Mouse (Mus musculus): ENCODE results near the gene Appbp2.

Gene Appbp2

DNA sequence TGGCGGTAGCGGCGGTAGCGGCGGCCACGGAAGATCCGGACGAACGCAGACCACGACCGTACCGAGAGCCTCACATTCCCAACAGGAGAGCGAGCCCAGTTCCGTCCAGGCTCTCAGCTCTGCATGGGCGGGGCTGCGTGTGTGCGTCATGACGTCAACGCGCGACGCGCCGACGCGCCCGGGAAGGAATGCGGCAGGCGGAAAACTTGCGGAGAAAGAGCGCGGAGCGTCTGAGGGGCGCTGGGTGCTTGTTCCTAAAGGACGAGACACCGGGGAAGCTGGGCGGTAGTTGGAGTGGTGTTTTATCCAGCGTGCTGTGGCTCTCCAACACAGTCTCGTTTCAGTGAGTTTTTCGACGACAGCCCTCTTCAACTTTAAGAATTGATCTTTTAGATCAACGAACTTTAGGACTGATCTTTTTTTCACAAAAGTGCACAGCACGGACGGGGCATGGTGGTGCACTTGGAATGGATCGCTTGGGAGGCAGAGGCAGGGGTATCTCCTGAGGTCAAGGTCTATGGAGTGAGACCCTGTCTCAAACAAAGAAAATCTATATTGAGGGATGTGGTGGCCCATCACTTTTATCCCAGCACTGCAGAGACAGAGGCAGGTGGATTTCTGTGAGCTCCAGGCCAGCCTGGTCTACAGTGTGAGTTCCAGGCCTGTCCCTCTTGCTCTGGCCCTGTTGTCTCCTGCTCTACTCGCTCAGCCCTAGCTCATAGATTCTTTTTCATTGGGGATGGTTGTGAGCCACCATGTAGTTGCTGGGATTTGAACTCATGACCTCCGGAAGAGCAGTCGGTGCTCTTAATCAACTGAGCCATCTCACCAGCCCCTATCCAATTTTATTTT, at the start of gene Appbp2:
Gene Appbp2 (minus strand): TSS at position 141 of the 852 bp plus-strand sequence.
- DNase-seq (ENCODE audit: low read depth, low spot score) = peak; percentile 93

DNA sequence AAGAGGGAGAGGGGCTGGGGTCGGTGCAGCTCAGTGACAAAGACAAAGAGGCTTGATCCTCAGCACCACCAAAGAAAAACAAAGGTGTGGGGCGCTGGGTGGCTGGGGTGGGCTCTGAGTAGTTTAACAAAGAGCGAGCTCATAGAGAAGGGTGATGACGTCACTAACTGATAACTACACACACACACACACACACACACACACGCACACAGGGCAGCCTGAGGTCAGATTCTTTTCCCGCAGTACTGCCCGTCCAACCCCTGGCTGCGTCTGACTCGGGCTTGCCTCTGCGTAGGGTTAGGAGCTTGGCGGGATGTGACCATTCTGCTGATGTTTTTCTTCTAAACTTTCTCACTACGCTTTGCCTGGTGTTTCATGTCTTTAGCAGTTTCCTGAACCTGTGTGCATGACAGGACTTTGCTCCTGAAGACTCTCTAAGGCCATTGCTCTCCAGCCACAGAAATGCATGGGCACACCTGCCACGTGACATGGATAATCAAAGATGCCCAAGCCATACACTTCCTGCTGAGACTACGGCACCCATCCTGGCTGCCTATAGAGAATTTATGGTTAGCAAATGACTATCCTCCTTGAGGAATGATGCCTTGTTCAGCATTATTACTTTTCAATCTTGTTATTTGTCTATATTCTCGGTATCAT, 46.4 kb upstream of the Appbp2 start:
- no peak for DNase-seq (ENCODE audit: low read depth, low spot score)

DNA sequence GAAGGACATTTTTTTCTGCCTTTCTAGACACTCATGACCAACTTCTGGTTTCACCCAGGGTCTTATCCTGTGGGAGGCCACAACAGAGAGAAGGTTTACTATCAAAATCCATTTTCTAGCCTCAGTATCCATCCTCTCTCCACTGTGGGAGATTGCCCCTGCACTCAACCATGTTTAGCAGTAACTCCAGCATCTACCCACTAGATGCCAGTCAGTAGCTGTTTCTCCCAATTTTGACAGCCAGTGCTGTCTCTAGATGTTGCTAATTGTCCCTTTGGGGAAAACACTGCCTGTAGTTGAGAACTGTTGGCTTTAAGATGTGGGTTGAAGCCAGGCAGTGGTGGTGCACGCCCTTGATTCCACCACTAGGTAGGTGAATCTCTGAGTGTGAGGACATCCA, 43.2 kb upstream of the Appbp2 start:
- DNase-seq (ENCODE audit: low read depth, low spot score) = no peak

DNA sequence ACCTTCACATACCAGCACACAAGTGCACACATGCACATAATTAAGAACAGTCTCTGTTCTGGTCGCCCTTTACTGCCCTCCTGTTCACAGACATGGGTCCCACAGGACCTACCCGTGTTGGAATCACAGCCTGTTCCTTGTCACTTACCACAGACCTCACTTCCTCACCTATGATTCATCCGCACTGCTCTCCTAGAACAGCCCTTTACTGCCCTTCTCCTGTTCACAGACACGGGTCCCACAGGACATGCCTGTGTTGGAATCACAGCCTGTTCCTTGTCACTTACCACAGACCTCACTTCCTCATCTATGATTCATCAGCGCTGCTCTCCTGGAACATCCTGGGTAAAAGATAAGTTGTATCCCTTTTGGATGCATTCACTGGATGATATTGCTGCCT, 42.7 kb upstream of the Appbp2 start:
- no peak for DNase-seq (ENCODE audit: low read depth, low spot score)

DNA sequence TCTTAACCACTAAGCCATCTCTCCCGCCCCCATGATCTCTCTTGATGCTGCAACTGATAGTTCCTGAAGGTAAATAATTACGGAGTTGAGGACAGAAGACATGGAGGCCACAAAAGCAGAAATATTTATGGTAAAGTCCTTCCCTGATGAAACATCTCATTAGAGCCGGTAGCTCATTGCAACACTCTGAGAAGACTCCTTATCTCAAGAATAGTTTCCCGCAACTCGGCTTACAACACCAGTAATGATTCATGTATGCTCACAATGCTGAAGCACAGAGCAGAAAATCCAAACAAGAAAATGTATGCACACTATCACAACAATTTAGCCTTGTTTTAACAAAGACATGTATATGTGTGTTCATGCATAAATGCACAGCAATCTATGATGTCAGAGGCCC, 40.2 kb upstream of the Appbp2 start:
- DNase-seq (ENCODE audit: low read depth, low spot score) = no peak

DNA sequence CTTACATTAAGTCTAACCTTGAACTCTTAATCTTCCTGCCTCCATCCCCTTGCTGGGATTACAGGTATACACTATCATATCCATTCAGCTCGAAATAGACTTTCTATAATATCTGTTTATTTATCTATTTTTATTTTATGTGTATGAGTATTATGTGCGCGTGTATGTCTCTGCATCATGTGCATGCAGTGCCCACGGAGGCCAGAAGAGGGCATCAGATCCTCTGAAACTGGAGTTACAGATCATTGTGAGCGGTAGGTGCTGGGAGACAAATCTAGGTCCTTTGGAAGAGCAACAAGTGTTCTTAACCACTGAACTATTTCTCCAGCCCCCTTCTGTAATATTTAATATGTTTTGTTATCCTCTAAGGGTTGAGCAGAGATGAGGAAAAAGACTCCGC, 38.4 kb upstream of the Appbp2 start:
- no peak for DNase-seq (ENCODE audit: low read depth, low spot score)

DNA sequence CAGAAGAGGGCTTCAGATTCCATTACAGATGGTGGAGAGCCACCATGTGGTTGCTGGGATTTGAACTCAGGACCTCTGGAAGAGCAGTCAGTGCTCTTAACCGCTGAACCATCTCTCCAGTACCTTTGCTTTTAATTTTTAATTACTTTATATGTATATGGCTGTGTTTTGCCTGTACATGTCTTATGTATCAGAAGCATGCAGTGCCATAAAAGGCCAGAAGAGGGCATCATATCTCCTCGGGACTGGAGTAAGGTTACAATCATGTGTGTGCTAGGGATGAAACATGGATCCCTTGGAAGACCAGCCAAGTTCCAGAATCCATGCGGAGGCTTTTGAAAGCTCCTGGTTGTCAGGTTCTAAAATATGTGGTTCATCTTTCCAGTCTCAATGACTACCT, 35.7 kb upstream of the Appbp2 start:
- no peak for DNase-seq (ENCODE audit: low read depth, low spot score)

DNA sequence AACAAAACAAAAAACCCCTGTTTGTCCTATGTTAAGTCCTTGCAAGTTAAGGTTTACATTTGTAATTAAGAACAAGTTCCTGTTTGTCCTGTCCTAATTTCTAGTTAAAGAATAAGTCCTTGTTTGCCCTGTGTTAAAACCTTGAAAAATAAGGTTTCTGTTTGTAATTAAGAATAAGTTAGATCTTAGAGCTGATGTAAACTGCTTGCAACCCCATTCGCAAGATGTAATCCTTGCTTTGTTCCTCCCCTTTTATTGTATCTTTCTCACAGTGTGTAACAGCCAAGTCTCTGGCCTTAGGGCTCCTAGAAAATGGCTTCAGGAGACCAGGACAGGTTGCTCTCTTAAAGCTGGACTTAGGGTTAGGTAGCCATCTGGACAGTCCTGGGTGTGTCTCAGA, 32.5 kb upstream of the Appbp2 start:
- no peak for DNase-seq (ENCODE audit: low read depth, low spot score)

DNA sequence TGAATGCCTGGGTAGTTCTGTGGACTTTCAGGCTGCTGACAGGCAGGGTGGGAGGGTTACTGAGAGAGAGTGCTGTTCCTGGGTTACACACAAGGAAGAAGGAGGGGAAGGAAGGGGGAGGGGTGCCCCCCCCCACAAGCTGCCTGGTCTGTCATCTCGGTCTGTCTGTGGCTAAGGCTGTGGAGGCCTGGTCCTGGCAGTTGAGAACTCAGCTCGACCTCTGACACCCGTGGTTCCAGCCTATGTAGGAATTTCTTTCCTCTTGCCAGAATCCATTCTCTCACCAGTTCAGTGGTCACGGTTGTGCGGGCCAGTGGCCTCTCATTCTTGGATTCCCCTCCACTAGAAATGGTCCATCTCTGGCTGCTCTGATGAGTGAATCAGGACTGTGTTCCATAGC, 29.7 kb upstream of the Appbp2 start:
- DNase-seq (ENCODE audit: low read depth, low spot score) = no peak

DNA sequence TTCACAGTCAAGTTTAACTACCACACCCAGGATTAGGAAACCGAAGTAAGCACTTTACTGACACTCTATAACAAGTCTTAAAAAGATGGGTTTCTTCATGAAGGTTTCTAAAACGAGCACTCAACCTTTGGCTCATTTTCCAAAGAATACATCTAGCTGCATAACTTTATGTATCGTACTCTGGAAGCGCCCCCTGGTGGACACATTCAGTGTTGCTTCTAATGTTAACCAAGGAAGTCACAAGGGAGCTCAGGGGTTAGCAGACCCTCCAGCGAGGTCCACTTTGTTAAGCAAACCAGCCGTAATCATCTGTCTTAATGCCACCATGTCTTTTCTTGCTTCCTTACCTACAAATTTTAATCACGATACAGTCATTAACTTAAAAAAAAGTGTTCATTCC, 26.3 kb upstream of the Appbp2 start:
- DNase-seq (ENCODE audit: low read depth, low spot score) = peak; percentile 51

DNA sequence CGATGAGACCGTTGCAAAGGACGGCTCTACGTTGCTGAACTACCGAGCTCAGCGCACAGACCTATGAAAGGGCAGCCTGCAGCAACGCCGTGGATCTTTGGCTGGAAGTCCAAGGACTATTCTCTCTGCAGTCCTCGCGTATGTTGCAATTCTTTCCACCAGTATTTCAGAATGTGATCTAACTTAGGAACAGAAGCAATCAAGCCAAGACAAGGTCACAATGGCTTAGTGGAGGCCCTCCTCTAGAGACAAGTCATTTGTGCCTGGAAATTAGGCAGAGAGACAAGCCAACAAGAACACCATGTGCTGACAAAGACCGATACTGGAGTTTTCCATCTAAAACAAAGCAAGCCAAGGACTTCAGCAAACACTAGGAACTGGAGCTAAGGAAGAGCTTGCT, 24.0 kb upstream of the Appbp2 start:
- DNase-seq (ENCODE audit: low read depth, low spot score) = no peak

DNA sequence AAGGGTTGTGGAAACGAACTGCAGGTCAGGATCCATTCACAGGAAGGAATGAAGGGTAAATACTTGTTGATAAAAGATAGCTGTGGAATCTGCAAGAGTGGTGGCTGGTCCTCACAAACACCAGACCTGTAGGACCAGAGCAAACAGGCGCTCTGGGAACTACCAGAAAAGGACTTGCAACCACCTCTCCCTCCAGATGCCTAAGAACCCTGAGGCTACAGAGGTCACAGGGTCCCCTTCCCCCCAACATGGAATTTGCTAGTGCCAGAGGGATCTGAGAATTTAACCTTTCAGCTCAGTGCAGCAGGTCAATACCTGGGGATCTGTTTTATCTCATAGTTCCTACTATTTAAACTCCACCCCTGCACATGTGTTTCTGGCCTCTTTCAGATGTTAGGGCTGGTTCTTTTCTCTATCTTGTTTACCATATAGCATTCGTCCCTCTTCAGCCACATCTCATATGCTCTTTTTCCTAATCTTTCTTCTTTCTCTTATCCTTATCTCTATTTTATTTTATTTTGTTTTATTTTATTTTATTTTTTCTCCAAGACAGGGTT, 20.6 kb upstream of the Appbp2 start:
- no peak for DNase-seq (ENCODE audit: low read depth, low spot score)

DNA sequence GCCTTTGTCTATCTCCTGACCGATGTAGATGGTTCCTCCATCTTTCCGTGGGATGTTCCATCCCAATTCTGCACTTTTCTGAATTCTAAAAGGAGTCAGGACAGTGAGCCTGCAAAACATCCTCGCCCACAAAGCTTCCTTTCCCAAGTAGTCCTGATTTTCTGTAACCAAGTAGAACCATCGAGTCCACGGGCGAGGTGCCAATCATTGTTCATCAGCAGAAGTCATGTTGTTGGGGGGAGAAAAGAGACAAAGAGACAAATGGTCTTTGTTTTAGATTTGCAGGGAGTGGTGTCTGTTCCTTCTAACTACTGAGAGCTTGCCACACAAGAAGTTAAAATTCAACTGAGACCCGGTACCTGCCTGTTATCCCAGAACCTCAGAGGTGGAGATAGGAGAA, 18.7 kb upstream of the Appbp2 start:
- no peak for DNase-seq (ENCODE audit: low read depth, low spot score)

DNA sequence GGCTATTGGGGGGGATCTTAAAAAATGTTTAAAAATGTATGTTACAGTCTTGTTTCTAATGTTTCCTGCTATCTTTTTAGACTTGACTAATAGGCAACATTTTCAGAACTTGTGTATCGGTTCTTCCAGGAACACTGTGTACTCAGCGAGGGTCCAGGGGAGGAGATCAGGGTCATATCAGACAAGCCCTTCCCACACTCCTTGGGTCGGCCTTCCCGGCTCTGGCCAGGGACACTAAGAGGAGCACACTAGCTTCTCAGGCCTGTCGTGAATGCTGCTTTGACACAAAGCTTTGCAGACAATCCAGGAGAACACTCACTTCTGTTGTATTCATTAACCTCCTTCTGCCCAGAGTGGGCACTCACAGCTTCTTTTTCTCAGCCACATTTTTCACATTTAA, 18.1 kb upstream of the Appbp2 start:
- DNase-seq (ENCODE audit: low read depth, low spot score) = no peak

DNA sequence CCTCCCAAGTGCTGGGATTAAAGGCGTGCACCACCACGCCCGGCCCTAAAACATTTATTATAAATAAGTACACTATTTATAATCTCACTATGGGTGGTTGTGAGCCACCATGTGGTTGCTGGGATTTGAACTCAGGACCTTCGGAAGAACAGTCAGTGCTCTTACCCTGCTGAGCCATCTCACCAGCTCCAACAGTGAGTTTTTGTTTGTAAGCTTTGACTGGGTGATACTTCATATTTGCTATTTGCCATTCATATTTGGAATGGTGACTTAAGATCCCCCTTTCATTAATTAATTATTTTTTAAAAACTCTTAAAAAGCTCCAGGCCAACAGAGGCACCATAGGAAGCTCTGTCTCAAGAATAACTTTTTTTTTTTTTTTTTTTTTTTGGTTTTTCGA, 17.0 kb upstream of the Appbp2 start:
- DNase-seq (ENCODE audit: low read depth, low spot score) = no peak

DNA sequence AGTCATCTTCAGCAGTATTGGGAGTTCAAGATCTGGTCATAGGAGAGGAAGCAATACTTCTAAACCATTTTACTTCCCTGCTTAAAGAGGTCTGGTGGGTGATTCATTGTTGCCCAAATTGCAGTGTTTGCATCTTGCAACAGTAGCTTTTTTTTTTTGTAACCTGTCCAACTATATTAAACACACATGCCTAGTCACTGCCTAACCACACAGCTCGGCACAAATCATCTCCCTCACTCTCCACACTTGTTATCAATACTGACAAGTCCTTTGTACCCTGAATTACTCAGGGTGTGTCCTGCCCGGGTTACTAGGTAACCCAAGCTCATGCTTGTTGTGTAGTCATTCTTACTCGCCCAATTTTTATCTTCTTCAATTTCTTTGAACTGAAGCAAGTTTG, 15.5 kb upstream of the Appbp2 start:
- no peak for DNase-seq (ENCODE audit: low read depth, low spot score)

DNA sequence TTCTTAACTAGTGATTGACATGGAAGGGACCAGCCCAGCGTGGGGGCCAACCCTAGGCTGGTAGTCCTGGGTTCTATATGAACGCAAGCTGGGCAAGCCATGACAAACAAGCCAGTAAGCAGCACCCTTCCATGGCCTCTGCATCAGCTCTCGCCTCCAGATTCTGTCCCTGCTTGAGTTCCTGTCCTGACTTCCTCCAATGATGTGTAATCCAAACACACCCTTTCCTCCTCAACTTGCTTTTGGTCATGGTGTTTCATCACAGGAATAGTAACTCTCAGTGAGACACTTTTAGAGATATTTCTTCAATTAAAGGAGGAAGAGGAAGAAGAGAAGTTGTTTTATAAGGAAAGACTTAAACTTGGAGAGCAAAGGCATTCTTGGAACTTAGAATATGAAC, 14.4 kb upstream of the Appbp2 start:
- no peak for DNase-seq (ENCODE audit: low read depth, low spot score)

DNA sequence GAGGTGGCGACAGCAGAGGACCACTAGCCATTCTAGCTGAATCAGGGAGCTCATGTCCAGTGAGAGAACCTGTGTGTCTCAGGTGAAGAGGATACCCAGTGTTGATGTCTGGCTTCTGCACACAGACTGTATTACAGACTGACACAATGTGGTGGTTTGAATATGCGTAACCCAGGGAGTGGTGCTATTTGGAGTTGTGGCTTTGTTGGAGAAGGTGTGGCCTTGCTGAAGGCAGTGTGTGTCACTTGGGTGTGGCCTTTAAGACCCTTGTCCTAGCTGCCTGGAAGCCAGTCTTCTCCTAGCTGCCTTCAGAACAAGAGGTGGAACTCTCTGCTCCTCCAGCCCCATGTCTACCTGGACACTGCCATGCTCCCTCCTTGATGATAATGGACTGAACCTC, 13.2 kb upstream of the Appbp2 start:
- DNase-seq (ENCODE audit: low read depth, low spot score) = no peak

DNA sequence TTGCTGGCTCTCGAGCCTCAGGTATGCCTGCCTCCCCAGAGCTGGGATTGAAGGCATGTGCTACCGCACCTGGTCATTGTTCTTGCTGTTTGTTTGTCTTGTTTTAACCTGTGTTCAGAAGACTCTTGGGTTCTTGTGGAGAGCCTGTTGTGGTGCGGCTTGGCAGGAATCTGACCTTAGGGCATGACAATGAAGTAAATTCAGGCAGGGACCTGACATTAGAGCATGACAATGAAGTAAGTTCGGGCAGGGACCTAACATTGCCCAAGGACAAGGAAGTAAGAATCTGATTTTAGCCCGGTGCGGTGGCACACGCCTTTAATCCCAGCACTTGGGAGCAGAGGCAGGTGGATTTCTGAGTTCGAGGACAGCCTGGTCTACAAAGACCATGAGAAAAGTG, 6.3 kb upstream of the Appbp2 start:
- no peak for DNase-seq (ENCODE audit: low read depth, low spot score)

DNA sequence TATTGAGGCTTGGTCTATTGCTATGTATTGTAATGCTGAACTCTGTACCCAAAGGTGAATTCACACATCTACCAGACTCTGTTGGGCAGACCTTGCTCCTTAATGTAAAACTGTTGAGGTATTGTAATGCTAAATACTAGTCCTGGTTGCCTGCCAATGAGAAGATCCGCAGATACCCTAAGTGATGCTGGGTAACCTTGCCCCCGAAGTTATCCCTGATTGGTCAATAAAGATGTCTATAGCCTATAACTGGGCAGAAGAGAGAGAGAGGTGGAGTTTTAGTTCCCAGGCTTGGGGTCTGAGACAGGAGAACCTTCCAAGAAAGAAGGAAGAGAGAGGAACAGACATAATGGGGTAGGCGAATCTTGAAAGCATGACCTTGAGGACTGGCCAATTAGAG, 5.3 kb upstream of the Appbp2 start:
- DNase-seq (ENCODE audit: low read depth, low spot score) = no peak

DNA sequence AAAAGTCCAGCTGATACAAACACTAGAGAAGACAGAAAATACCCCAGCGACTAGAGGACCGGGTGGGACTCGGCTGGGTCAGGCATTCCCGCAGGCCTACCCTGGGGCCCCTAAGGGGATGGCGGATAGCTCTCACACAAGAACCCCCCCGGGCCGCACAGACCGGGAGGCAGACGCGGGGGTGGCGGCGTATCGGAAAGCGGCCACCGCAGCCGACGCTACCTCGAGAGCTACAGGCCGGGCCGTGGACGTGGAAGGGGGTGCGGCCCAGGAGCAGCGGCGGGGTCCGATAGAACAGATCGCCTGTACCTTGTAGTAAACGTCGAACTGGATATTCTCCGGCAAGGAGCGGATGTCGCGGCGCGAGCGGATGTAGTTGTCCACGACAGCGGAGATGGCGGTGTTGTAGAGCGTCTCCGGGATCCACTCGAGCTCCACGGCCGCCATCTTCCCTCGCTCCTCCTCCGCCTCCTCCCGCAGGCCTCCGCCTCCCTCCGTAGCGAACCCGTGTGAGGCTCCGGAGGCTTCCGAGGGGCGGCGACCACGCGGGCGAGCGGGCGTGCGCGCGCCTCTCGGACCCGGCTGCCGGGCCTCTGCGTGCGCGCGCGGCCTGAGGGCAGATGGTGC, 454 bp downstream of the Appbp2 start:
- DNase-seq (ENCODE audit: low read depth, low spot score) = peak; percentile 69

DNA sequence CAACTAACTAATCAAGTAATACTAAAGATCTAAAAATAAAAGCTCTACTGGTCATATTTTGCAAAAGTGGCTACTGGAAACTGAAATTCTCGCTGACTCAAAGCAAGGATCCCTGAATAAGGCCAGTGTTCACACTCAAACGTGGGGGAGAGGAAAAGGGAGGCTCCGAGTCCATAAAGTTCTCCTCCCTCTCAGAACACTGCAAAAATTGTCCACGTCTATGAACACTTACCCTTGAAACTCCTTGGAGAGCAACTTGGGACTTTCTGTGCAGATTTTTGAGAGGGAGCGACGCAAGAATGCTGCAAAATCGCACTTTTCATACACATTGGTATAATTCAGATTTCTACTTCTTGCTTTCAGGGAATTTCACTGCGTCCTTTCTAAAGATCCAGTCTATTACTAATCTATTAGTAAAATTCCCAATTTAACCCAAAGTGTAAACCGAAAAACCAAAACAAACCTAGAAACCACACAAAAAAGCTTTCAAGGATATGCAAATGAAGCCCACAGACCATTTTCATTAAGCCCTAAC, 1.2 kb downstream of the Appbp2 start:
- DNase-seq (ENCODE audit: low read depth, low spot score) = no peak

Measured in embryo, embryonic 11.5 days (tissue).